Mouse (Mus musculus): ENCODE data around the gene Gm45208. TPM values are rescaled to one million over a fixed set of nuclear protein-coding genes. Genes with fewer than 3 reads are reported as not detected.

Gene Gm45208
- total RNA-seq, 4 experiments from 2014 or later: 0.83 TPM; not detected in 3

- DNase-seq (ENCODE audit: low spot score in 2 of 2): no peak
Observed at GRCm38 (mm10) chrX:7769302-7770017, 47.4 kb downstream of the Gm45208 start.

GRCm38 (mm10) chrX:7772766-7773165, 50.7 kb downstream of the Gm45208 start:
- DNase-seq (ENCODE audit: low spot score in 2 of 2): no peak

DNA sequence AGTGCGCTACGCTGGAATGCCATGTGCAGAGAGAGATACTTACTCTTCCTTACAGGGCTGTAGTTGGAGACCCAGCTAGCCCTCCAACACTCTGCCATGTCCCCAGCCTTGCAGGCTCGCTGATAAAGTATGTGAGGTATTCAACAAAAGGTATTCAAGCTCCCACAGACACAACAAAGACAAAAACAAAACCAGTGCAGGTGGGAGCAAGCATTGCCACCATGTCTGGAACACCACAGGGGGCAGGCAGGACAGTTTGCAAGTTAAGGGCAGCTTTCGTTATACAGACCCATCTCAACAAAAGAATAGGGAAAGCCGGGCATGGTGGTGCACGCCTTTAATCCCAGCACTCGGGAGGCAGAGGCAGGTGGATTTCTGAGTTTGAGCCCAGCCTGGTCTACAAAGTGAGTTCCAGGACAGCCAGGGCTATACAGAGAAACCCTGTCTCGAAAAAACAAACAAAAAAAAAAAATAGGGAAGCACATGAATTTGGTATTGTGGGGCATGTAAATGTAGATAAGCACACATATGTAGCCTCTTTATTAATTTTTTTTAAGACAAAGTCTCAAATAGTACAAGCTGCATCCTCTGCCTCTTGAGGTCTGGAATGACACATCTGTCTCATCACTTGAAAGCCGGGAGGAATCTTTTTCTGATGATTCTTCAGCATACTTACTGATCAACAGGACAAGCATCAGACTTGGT, 53.6 kb downstream of the Gm45208 start:
- no peak for DNase-seq (ENCODE audit: low spot score in 2 of 2)

DNA sequence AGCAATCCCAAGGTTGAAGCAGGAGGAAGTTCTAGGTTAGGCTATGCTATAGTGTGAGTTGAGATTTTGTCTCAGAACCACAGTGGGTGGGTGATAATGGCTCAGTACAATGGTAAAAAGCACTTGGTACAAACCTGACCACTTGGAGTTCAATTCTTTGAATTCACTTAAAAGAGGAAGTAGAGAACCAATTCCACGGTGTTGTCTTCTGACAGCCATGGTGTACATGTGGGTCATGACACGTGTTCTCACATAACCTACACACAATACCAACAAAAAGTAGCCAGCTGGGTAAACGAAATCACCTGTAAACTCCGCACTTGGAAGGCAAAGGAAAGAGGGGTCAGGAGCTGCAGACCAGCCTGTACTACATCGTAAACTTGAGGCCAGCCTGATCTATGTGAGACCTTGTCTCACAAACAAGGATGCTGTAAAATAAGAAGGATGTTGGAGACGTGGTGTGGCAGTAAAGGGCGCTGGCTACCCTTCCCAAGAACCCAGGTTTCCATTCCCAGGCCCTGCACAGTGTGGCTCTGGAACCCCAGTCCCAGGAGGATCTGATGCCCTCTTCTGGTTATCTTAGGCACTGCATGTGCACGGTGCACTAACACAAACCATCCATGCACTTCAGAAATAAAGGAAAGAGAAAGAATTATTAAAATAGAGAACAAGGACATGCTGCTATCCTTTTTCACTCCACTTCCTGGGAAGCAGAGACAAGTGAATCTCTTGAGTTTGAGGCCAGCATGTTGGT, 54.5 kb downstream of the Gm45208 start:
- peak in 1 of 2 experiments; percentile 11 for DNase-seq (ENCODE audit: low spot score in 2 of 2)

DNA sequence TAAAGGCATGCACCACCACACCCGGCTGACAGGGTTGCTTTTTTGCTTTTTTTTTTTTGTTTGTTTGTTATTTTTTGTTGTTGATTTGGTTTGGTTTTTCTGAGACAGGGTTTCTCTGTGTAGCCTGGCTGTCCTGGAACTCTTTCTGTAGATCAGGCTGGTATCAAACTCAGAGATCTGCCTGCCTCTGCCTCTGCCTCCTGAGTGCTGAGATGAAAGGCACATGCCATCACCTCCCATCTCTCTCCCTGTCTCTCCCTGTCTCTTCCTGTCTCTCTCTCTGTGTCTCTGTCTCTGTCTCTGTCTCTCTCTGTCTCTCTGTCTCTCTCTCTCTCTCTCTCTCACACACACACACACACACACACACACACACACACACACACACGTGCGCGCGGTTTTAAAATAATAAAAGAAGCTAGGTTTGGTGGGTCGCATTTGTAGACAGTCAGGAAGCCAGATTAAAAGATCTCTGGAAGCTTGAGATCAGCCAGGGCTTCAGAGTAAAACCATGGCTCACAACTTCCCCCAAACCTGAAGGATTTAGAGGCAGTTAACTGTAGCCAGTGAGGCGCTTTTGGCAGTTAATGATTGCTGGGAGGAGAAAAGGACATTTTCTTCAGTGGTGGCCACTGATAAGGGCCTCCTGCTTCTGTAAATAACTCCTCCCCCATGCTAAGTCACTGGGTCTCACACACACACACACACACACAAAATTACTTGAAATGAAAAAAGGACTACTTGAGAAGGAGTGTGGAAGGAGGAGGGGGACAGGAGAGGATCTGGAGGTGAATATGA, 56.6 kb downstream of the Gm45208 start:
- DNase-seq (ENCODE audit: low spot score in 2 of 2): no peak

- no peak for DNase-seq (ENCODE audit: low spot score in 2 of 2)
Observed at GRCm38 (mm10) chrX:7779294-7779693, 57.2 kb downstream of the Gm45208 start.

Other genes starting within 250 kb of the Gm45208 start
- gene Foxp3, start 148.6 kb upstream of the Gm45208 start, total RNA-seq (2022): under 1 TPM in 2 of 4 experiments, not detected in 2; 0.19 to 0.59 TPM
- 1 to 10 TPM; 2.4 to 4.7 (median 4.3) TPM for gene Ppp1r3f, start 148.0 kb upstream of the Gm45208 start, total RNA-seq (2022)
- gene Ccdc22, start 116.7 kb upstream of the Gm45208 start, total RNA-seq (2022): 10 to 100 TPM; 10.1 to 13.8 (median 11.6) TPM
- gene Cacna1f, start 115.2 kb upstream of the Gm45208 start, total RNA-seq (2022): not detected
- 1 to 10 TPM in 3 of 4 experiments, under 1 TPM in 1; 0.73 to 4.3 (median 2.2) TPM for gene Syp, start 83.8 kb upstream of the Gm45208 start, total RNA-seq (2022)
- gene Prickle3, start 65.0 kb upstream of the Gm45208 start, total RNA-seq (2022): 10 to 100 TPM; 13.4 to 22.6 (median 17.0) TPM
- 10 to 100 TPM; 29.6 to 34.3 (median 33.3) TPM for gene Plp2, start 50.9 kb upstream of the Gm45208 start, total RNA-seq (2022)
- gene Magix, start 41.0 kb upstream of the Gm45208 start, total RNA-seq (2022): 10 to 100 TPM; 21.4 to 25.1 (median 22.7) TPM
- gene Gpkow, start 25.1 kb upstream of the Gm45208 start, total RNA-seq (2022): 10 to 100 TPM; 12.4 to 13.2 (median 12.7) TPM
- 10 to 100 TPM; 34.5 to 41.8 (median 37.8) TPM for gene Wdr45, start 7.9 kb upstream of the Gm45208 start, total RNA-seq (2022)
- gene Praf2, start 6.2 kb downstream of the Gm45208 start, total RNA-seq (2022): 1 to 10 TPM; 3.6 to 4.6 (median 3.7) TPM
- gene Ccdc120, start 28.7 kb downstream of the Gm45208 start, total RNA-seq (2022): 1 to 10 TPM in 1 of 4 experiments, under 1 TPM in 2, not detected in 1; 0.34 to 1.1 (median 0.86) TPM
- 1 to 10 TPM; 6.0 to 8.1 (median 7.6) TPM for gene Tfe3, start 40.3 kb downstream of the Gm45208 start, total RNA-seq (2022)
- gene Gripap1, start 67.5 kb downstream of the Gm45208 start, total RNA-seq (2022): 10 to 100 TPM; 15.5 to 19.4 (median 16.1) TPM
- under 1 TPM; 0.05 to 0.16 (median 0.12) TPM for gene Kcnd1, start 100.0 kb downstream of the Gm45208 start, total RNA-seq (2022)
- gene Otud5, start 119.1 kb downstream of the Gm45208 start, total RNA-seq (2022): 10 to 100 TPM; 13.8 to 17.8 (median 15.6) TPM
- gene Pim2, start 156.0 kb downstream of the Gm45208 start, total RNA-seq (2022): 1 to 10 TPM; 1.1 to 3.3 (median 1.7) TPM
- 10 to 100 TPM in 2 of 4 experiments, 1 to 10 TPM in 2; 8.5 to 11.3 (median 10.2) TPM for gene Slc35a2, start 161.8 kb downstream of the Gm45208 start, total RNA-seq (2022)
- 10 to 100 TPM; 17.3 to 20.6 (median 19.3) TPM for gene Pqbp1, start 177.0 kb downstream of the Gm45208 start, total RNA-seq (2022)
- gene Timm17b, start 177.1 kb downstream of the Gm45208 start, total RNA-seq (2022): 10 to 100 TPM; 47.8 to 58.6 (median 53.9) TPM
- not detected for gene Gm10491, start 185.6 kb downstream of the Gm45208 start, total RNA-seq (2022)
- gene Gm10490, start 187.3 kb downstream of the Gm45208 start, total RNA-seq (2022): 1 to 10 TPM in 1 of 4 experiments, under 1 TPM in 1, not detected in 2; 0.87 to 1.5 TPM
- gene Pcsk1n, start 197.6 kb downstream of the Gm45208 start, total RNA-seq (2022): not detected
- gene Eras, start 206.4 kb downstream of the Gm45208 start, total RNA-seq (2022): not detected
- 1 to 10 TPM; 3.8 to 6.2 (median 4.2) TPM for gene Hdac6, start 225.6 kb downstream of the Gm45208 start, total RNA-seq (2022)

All from gastrocnemius, adult 8-10 months (tissue).